Mouse (Mus musculus) olfactory bulb, adult 2 months (tissue): ENCODE results near the gene Itgb5.

Experiments used
- CTCF ChIP-seq: fragments of 200-500 bp; IDR thresholded peaks from 2 replicates; pipeline ENCODE4 v1.5.1; 2012; ENCODE audit warnings: low read depth, mild to moderate bottlenecking, low read length, moderate library complexity; ENCODE audit not compliant: insufficient read depth
- POLR2A ChIP-seq: fragments of 200-500 bp; IDR thresholded peaks from 2 replicates; pipeline ENCODE4 v1.6.1; 2012; ENCODE audit warnings: mild to moderate bottlenecking, low read depth, low read length, moderate library complexity; ENCODE audit not compliant: insufficient read depth

GRCm38 (mm10) chr16:33934701-33935406, 105.4 kb downstream of the Itgb5 start:
- no peak for TF ChIP-seq POLR2A
- TF ChIP-seq CTCF, result no peak
